Mouse (Mus musculus) limb, embryonic 12.5 days (tissue): ENCODE results near the gene Mtrex. TPM values are rescaled to one million over a fixed set of nuclear protein-coding genes. Genes with fewer than 3 reads are reported as not detected.

Source experiments
- ATAC-seq: fragments of 200-750 bp; cut with Nextera tagmentation; 2 replicates; pipeline ENCODE4 v1.8.0; 2017; ENCODE audit warnings: low read depth, moderate TSS enrichment; ENCODE audit not compliant: insufficient number of reproducible peaks, insufficient read depth, low FRiP score, low TSS enrichment
- H3K27ac ChIP-seq: fragments of 300-500 bp; sonication (generic); 2 replicates; pipeline ENCODE4 v1.5.1; 2016; ENCODE audit warnings: mild to moderate bottlenecking, moderate library complexity
- H3K27me3 ChIP-seq: fragments of 300-500 bp; sonication (generic); 2 replicates; pipeline ENCODE4 v1.6.1; 2016; ENCODE audit warnings: mild to moderate bottlenecking, moderate library complexity
- H3K36me3 ChIP-seq: fragments of 300-500 bp; sonication (generic); 2 replicates; pipeline ENCODE4 v1.6.1; 2016; ENCODE audit warnings: mild to moderate bottlenecking, moderate library complexity
- H3K4me1 ChIP-seq: fragments of 300-500 bp; sonication (generic); replicated peaks from 2 replicates; pipeline ENCODE4 v1.6.1; 2016
- H3K4me2 ChIP-seq: fragments of 300-500 bp; sonication (generic); 2 replicates; pipeline ENCODE4 v1.6.1; 2016; ENCODE audit warnings: mild to moderate bottlenecking, moderate library complexity
- H3K4me3 ChIP-seq: fragments of 300-500 bp; sonication (generic); replicated peaks from 2 replicates; pipeline ENCODE4 v1.5.1; 2016; ENCODE audit warnings: mild to moderate bottlenecking
- H3K9ac ChIP-seq: fragments of 300-500 bp; sonication (generic); replicated peaks from 2 replicates; pipeline ENCODE4 v1.6.1; 2016; ENCODE audit warnings: mild to moderate bottlenecking, moderate library complexity
- H3K9me3 ChIP-seq: fragments of 300-500 bp; sonication (generic); 2 replicates; pipeline ENCODE4 v1.6.1; 2016; ENCODE audit warnings: mild to moderate bottlenecking, moderate library complexity
- WGBS: fragments of 180-500 bp; shearing (Covaris S2); methylation state at CpG from one replicate; pipeline ENCODE4 v1.1.7; 2016; 5-methylcytosine and 5-hydroxymethylcytosine counted together
- polyA plus RNA-seq: library from polyadenylated mRNA; unstranded; fragments of >200 nt; fragmentation: Nextera tagmentation; extraction: Ambion mirVana; gene quantifications from 2 replicates; pipeline ENCODE4 v1.2.1, GENCODE M21; 2016

The Mtrex gene
- 96.6 and 97.3 TPM in 2 replicates for polyA plus RNA-seq

DNA sequence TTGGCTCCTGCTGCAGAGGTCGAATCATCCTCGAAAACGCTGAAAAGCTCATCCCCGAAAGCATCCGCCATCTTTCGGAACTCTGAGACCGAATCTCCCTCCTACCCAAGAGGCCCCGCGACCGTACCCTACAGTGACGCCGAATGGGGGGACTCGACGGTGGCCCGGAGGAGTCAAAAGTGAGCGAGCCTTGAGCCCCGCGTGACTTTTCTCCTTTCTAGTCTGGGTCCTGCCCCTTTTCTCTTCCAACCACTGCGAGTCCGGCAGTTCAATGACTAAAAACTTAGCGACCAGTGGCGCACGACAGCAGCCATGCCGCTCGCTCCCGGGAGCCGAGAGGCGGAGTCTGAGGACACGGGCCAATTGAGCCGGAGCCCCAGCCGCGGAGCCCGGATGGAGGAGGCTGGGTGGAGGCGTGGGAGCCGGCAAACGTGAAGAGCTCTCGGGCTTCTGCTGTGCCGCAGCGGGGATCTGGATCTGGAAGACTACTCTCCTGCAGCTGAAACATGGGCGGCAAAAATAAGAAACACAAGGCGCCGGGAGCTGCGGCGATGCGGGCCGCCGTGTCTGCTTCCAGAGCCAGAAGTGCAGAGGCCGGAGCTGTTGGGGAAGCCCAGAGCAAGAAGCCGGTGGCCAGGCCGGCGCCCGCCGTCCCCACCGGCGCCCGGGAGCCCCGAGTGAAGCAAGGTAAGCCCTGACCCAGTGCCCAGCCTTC, at the start of gene Mtrex, which contains the start of gene Dhx29:
TSS of gene Mtrex (minus strand) at position 112 of the 715 bp plus-strand sequence.
TSS of gene Dhx29 (plus strand) at position 168 of the 715 bp plus-strand sequence.
- peak; percentile 99 for ATAC-seq
- no peaks in the 10 kb centered on the region for H3K27me3 ChIP-seq
- H3K9me3 ChIP-seq = no peaks in the 10 kb centered on the region
- H3K36me3 ChIP-seq = peaks cover 24% of the 10 kb centered on the region
- H3K9ac ChIP-seq = peak within 1 kb of the TSS; percentile 80
- peak within 1 kb of the TSS; percentile 89 for H3K27ac ChIP-seq
- under 1% methylated on average over 57 of the region's 57 CpGs for WGBS
- peaks cover 26% of the 10 kb centered on the region for H3K4me1 ChIP-seq
- peak within 1 kb of the TSS; percentile 89 for H3K4me3 ChIP-seq
- H3K4me2 ChIP-seq = peak within 1 kb of the TSS; percentile 79

DNA sequence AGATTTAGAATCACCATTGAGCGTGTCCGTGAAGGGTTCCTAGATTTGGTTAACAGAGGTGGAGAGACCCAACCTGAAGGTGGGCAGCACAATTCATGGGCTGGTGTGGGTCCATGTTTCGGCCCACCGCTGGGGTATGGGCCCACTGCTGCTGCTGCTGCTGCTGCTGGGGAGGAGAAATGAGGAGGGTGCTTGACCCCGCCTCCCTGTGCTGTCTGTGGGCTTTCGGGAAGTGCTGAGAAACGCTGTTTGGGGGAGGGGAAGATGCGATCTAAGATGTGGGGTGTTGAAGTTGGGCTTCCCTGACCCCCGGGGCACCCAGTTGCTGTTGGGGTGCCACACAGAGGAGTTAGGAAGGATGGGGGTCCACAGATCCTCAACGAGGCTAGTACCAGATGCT, 49.5 kb upstream of the Mtrex start:
- WGBS = 35% methylated on average over 10 of the region's 10 CpGs
- H3K9ac ChIP-seq = no peak overlapping the region
- no peaks in the 10 kb centered on the region for H3K36me3 ChIP-seq
- H3K4me1 ChIP-seq = 0 out of 2 replicates have a peak, but pooled peaks cover 3% of the 10 kb centered on the region
- peaks cover 16% of the 10 kb centered on the region for H3K27me3 ChIP-seq
- no peak for ATAC-seq
- peak overlapping the region; percentile 42 for H3K4me2 ChIP-seq
- H3K9me3 ChIP-seq = no peaks in the 10 kb centered on the region
- H3K4me3 ChIP-seq = peak overlapping the region; percentile 5; the same call in 1 of the 2 replicates
- H3K27ac ChIP-seq = no peak overlapping the region

DNA sequence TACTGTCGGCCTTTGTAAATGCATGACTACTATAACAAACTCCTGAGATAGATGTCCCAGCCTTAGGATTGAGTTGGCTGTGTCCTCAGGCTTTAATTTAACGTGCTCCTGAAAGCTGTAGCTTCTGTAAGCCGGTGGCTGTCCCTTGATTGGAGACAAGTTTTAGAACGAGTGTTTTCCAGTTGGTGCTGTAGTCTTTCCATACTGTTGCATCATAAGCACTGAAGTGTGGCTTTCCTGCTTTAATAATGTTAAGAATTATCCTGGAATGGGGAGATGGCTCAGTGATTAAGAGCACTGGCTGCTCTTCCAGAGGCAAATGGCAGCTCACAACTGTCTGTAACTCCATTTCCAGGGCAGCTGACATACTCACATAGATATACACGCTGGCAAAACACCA, 40.1 kb upstream of the Mtrex start:
- H3K9me3 ChIP-seq = no peaks in the 10 kb centered on the region
- no peak overlapping the region for H3K27ac ChIP-seq
- no peak for ATAC-seq
- 90% methylated on average over 5 of the region's 5 CpGs for WGBS
- H3K4me2 ChIP-seq = no peak overlapping the region
- no peaks in the 10 kb centered on the region for H3K4me1 ChIP-seq
- H3K9ac ChIP-seq = no peak overlapping the region
- H3K27me3 ChIP-seq = no peaks in the 10 kb centered on the region
- peaks cover 68% of the 10 kb centered on the region for H3K36me3 ChIP-seq
- no peak overlapping the region for H3K4me3 ChIP-seq

DNA sequence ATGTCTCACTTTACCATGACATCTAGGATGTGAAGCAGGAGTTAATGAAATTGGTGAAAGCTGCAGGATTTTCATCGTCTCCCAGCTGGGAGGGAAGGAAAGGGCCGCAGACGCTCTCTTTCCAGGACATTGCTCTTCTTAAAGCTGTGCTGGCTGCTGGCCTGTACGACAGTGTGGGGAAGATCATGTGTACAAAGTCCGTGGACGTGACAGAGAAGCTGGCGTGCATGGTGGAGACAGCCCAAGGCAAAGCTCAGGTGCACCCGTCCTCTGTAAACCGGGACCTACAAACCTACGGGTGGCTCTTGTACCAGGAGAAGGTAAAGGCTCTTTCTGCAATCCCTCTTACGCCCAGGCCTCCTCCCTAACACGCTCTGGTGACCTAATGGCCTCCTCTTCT, 37.2 kb upstream of the Mtrex start:
- no peak overlapping the region for H3K4me3 ChIP-seq
- no peak overlapping the region for H3K9ac ChIP-seq
- no peaks in the 10 kb centered on the region for H3K4me1 ChIP-seq
- no peaks in the 10 kb centered on the region for H3K9me3 ChIP-seq
- H3K4me2 ChIP-seq = no peak overlapping the region
- no peaks in the 10 kb centered on the region for H3K27me3 ChIP-seq
- 93% methylated on average over 12 of the region's 12 CpGs for WGBS
- H3K27ac ChIP-seq = no peak overlapping the region
- no peak for ATAC-seq
- H3K36me3 ChIP-seq = peaks cover 83% of the 10 kb centered on the region

DNA sequence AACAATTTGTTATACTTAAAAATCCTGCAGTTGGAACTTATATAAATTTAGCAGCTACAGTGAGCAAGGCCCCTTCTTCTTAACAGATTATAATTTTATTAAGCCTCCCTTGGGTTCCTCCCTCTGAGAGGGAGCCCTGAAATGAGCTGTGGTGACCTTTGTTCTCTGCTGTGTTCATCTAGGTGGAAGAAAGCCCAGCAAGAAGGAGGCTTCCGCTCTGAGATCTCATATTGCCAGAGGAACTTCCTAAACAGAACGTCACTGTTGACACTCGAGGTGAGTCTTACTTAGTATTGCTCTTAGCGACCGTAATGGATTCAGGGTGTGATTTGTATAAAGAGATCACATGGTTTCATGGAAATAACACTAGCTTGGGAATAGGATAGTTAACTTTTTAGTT, 35.9 kb upstream of the Mtrex start:
- 90% methylated on average over 5 of the region's 5 CpGs for WGBS
- no peak overlapping the region for H3K27ac ChIP-seq
- H3K4me2 ChIP-seq = no peak overlapping the region
- peaks cover 84% of the 10 kb centered on the region for H3K36me3 ChIP-seq
- H3K4me1 ChIP-seq = no peaks in the 10 kb centered on the region
- H3K27me3 ChIP-seq = no peaks in the 10 kb centered on the region
- no peaks in the 10 kb centered on the region for H3K9me3 ChIP-seq
- H3K9ac ChIP-seq = no peak overlapping the region
- H3K4me3 ChIP-seq = no peak overlapping the region
- ATAC-seq = no peak

DNA sequence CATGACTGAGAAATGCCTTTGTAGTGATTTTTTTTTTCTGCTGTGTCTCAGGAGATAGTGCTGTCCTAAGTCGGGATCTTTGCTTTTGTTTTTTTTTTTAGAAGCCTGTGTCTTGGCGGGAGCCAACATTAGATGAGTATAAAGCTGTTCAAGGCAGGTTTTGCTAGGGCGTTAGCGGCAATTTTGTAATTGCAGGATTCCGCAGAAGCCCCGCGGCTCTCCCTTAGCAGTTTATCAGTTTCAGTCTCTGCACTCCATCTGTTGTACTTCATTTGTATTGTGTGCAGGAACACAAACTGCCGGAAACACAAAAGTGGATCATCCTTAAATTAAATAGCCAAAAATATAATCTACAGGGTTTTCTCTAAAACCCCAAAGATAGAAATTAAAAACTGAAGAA, 26.9 kb upstream of the Mtrex start:
- Histone ChIP-seq H3K36me3 (peaks cover 91% of the 10 kb centered on the region), H3K4me3 (no peak overlapping the region), H3K27me3 (no peaks in the 10 kb centered on the region), H3K4me2 (no peak overlapping the region), H3K9me3 (no peaks in the 10 kb centered on the region), H3K27ac (no peak overlapping the region), H3K4me1 (no peaks in the 10 kb centered on the region), H3K9ac (no peak overlapping the region)
- WGBS = 92% methylated on average over 8 of the region's 8 CpGs
- ATAC-seq = no peak

DNA sequence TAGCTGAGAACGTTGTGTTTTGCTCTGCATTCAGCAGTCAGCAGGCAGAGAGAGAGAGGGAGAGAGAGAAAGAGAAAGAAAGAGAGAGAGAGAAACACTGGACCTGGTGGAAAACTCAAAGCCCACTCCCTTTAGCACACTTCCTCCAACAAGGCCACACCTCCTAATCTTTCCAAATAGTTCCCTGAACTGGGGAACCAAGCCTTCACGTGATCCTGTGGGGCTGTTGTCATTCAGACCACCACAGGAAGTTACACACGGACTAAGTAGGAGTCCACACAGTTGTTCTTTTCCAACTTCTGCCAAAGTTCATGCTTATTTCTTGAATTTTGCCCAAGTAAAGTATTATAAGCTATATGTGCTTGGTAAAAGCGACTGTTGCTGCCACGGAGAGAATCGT, 18.7 kb upstream of the Mtrex start:
- H3K4me1 ChIP-seq = no peaks in the 10 kb centered on the region
- no peak overlapping the region for H3K4me3 ChIP-seq
- no peak overlapping the region for H3K4me2 ChIP-seq
- no peaks in the 10 kb centered on the region for H3K27me3 ChIP-seq
- H3K27ac ChIP-seq = no peak overlapping the region
- no peak for ATAC-seq
- peaks cover 86% of the 10 kb centered on the region for H3K36me3 ChIP-seq
- no peaks in the 10 kb centered on the region for H3K9me3 ChIP-seq
- H3K9ac ChIP-seq = no peak overlapping the region
- WGBS = 92% methylated on average over 6 of the region's 6 CpGs

DNA sequence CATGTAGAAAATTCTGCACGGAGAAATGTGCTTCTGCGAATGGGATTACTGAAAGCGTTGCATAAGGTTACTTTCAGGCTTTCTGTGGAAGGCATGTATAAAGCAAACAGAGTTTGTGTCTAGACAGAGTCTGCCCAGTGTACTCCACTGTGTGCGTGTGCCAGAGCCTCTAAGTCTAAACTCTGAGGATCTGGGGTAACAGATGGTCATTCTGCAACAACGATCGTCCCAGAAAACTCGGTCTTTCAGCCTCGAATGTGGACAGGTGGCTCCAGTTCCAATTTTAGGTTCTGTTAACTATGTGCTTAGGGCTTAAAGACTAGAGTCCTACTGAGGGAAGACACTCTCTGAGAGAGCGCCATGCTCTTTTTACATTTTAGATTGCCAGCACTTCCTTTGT, 18.1 kb upstream of the Mtrex start:
- no peak overlapping the region for H3K4me3 ChIP-seq
- ATAC-seq = no peak
- no peak overlapping the region for H3K27ac ChIP-seq
- no peaks in the 10 kb centered on the region for H3K9me3 ChIP-seq
- no peaks in the 10 kb centered on the region for H3K4me1 ChIP-seq
- 95% methylated on average over 9 of the region's 9 CpGs for WGBS
- peaks cover 80% of the 10 kb centered on the region for H3K36me3 ChIP-seq
- H3K9ac ChIP-seq = no peak overlapping the region
- H3K4me2 ChIP-seq = no peak overlapping the region
- no peaks in the 10 kb centered on the region for H3K27me3 ChIP-seq

DNA sequence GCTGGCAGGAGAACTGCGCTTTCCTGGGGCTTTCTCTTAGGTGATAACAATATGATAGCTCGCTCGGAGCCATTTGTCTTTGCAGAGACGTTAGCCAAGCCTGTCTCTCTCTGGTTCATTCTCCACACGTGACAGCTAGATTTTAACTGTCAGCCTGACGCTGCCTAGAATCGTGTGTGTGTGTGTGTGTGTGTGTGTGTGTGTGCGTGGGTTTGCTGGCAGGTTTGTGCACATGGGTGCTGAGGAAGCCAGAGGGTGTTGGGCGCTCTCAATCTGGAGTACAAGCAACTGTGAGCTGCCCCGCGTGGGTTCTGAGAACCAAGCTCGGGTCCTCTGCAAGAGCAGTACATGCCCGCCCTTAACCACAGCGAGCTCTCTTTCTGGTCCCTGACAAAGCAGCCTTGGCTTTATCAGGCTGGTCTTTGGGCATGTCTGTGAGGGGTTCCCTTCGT, 14.7 kb upstream of the Mtrex start:
- Histone ChIP-seq H3K27me3 (no peaks in the 10 kb centered on the region), H3K36me3 (peaks cover 81% of the 10 kb centered on the region), H3K9me3 (no peaks in the 10 kb centered on the region), H3K27ac (no peak overlapping the region), H3K4me2 (no peak overlapping the region), H3K9ac (no peak overlapping the region), H3K4me1 (no peaks in the 10 kb centered on the region), H3K4me3 (no peak overlapping the region)
- no peak for ATAC-seq
- WGBS = 50% methylated on average over 15 of the region's 15 CpGs

DNA sequence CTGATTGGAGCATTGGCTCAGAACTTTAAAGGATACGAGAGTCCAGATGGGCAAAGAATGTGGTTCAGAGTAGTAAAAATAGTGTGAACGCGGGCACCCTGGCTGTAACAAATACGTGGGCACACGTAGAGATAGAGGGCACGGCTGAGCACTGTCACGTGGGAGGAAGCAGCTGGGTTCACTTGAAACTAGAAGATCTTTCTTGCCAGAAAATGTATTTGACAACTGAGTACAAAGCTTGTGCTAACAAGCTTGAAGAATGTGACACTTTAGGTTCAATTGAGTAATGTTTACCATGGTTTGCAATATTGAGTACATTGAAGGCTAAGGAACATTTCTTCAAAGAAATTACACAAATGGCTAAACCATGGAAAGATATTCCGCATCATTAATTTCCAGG, 10.9 kb upstream of the Mtrex start:
- ATAC-seq = no peak
- H3K27ac ChIP-seq = no peak overlapping the region
- no peak overlapping the region for H3K4me2 ChIP-seq
- H3K36me3 ChIP-seq = peaks cover 67% of the 10 kb centered on the region
- H3K9ac ChIP-seq = no peak overlapping the region
- H3K4me1 ChIP-seq = no peaks in the 10 kb centered on the region
- H3K9me3 ChIP-seq = no peaks in the 10 kb centered on the region
- WGBS = 91% methylated on average over 8 of the region's 8 CpGs
- no peaks in the 10 kb centered on the region for H3K27me3 ChIP-seq
- H3K4me3 ChIP-seq = no peak overlapping the region

DNA sequence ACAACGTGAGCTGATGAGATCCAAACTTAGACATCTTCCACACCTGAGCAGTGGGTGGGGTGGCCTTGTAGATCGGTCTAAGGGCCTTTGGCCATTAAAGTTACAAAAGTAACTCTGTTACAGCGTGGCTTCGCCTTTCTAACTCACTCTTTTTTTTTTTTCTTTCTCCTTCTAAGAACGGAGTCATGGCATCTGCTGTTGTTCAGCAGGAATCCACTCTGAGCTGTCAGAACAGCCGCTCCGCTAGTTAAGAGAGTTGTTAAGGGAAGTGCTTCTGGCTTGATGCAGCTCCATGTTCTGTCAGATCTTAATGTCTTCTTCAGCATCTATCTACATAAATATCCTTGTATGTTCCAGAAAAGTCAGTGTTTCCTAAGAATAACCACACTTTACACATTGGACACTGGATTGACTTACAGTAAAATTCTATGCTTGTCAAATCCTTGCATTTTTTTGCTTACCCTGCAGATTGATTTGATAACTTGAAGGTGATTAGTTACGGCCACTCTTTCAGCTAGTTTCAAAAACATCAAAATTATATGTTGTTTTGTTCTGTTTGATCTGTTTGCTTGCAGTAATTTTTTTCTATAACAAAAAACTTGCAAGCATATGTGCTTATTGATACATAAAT, 955 bp upstream of the Mtrex start:
- H3K9me3 ChIP-seq = no peaks in the 10 kb centered on the region
- H3K4me2 ChIP-seq = peak overlapping the region; percentile 79
- peaks cover 26% of the 10 kb centered on the region for H3K4me1 ChIP-seq
- peak overlapping the region; percentile 89 for H3K27ac ChIP-seq
- no peaks in the 10 kb centered on the region for H3K27me3 ChIP-seq
- peak overlapping the region; percentile 80 for H3K9ac ChIP-seq
- ATAC-seq = no peak
- peak overlapping the region; percentile 89 for H3K4me3 ChIP-seq
- peaks cover 28% of the 10 kb centered on the region for H3K36me3 ChIP-seq
- WGBS = 6% methylated on average over 8 of the region's 8 CpGs
